Mouse (Mus musculus) liver, postnatal 0 days (tissue): Measurements from ENCODE around the gene Ebi3.

Experiments
- CTCF ChIP-seq: sonication (generic); IDR thresholded peaks from 2 replicates; pipeline ENCODE4 v1.5.1; 2016; ENCODE audit warnings: antibody characterized with exemption, low read depth
- EP300 ChIP-seq: IDR thresholded peaks from 2 replicates; pipeline ENCODE4 v1.6.1; 2016; ENCODE audit warnings: antibody characterized with exemption, low read depth, mild to moderate bottlenecking

DNA sequence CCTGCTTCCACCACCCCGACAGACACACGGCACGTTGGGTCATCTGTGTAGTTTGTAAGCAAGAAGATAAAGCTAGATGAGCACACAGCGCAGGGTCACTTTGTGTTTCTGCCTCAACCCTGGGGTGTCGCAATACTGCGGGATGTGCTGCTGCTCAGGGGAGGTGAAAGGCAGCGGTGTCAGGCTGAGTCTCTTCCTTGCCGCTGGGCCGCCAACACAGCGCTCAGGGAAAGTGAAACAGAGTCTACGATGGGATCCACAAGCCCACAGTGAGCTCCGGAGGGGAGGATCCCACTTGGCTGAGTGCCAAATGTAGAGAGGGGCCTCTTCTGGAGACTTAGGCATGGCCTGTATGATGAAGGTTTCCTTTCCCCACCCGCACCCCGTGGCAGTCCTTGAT, 10.7 kb downstream of the Ebi3 start:
- TF ChIP-seq EP300: no peak
- no peak for TF ChIP-seq CTCF
